Mouse (Mus musculus) gastrocnemius, postnatal 14 days (tissue): ENCODE data around the gene Cers5. TPM values are rescaled to one million over a fixed set of nuclear protein-coding genes. Genes with fewer than 3 reads are reported as not detected.
"Not testable (repeated sequence)": the region's sequence is repeated elsewhere in the genome, so short reads cannot be mapped to it uniquely, and the experiment has no call there.

ENCODE experiments used
- DNase-seq: peaks from one replicate; pipeline ENCODE4 v3.0.0; 2021; ENCODE audit warnings: mixed read lengths
- intact Hi-C: fragments of 180-260 bp; cut with DNase I; formaldehyde crosslinking; loops from one replicate; pipeline ENCODE4 v1.15.1; 2025; ENCODE audit warnings: low total_unique reads
- total RNA-seq, 2 experiments: library from RNA; stranded (reverse); gene quantifications; 2 replicates each; pipeline ENCODE4 v1.2.3; 2021

Gene Cers5
- total RNA-seq, 2 experiments from 2014 or later = 10.4 to 10.6 TPM

DNA sequence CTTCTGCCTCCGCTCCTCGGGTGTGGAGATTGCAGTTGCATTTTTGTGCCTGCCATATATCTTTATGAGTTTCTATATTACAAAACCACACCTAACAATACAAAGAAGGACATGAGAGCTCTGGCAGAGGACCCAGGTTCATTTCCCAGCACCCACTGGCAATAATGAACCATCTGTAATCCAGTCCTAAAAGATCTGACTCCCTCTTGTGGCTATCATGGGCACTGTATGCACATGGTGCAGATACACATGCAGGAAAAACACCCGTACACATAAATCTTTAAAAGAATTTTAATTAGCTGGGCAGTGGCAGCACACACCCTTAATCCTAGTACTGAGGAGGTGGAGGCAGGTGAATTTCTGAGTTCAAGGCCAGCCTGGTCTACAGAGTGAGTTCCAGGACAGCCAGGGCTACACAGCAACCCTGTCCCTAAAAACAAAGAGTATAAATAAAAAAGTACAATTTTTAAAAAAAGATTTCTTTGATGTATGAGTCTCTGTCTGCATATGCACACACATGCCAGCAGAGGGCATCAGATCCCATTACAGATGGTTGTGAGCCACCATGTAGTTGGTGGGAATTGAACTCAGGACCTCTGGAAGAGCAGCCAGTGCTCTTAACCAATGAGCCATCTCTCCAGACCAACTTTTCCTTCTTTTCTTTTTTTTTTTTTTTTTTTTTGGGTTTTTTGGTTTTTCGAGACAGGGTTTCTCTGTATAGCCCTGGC, 43.5 kb downstream of the Cers5 start:
- intact Hi-C loops = loop anchor here (5.0 to 10.0 kb wide), 2 partner anchors 48 to 176 kb away; no protein-coding TSS in a partner anchor
- no peak for DNase-seq

DNA sequence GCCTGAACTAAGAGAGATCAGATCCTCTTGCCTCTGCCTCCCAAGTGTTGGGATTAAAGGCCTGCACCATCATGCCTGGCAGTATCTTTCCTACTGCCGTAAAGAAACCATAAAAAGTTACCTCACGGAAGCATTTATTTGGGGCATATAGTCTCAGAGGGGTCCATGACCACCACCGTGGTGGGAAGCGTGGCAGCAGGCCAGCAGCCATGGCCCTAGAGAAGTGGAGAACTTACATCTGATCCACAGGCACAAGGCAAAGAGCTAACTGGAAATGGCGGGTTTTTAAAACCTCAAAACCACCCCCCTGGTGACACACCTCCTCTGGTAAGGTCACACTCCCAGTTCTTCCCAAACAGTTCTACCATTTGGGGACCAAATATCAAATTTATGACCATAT, 44.5 kb downstream of the Cers5 start:
- DNase-seq = no peak
- intact Hi-C loops = loop anchor here (5.0 to 10.0 kb wide), 2 partner anchors 49 to 177 kb away; no protein-coding TSS in a partner anchor

GRCm38 (mm10) chr15:99727525-99727924, 45.2 kb downstream of the Cers5 start:
- intact Hi-C loops = loop anchor here (5.0 to 10.0 kb wide), 2 partner anchors 50 to 177 kb away; no protein-coding TSS in a partner anchor
- no peak for DNase-seq

DNA sequence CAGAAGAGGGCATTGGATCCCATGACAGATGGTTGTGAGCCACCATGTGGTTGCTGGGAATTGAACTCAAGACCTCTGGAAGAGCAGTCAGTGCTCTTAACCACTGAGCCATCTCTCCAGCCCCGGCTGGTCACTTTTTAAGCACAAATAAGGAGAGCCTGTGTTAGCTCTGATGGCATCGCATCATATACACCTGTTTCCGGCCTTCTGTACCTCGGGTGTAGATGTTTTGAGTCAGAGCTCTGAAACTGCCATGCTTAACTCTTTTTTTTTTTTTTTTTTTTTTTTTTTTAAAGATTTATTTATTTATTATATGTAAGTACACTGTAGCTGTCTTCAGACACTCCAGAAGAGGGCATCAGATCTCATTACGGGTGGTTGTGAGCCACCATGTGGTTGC, 45.6 kb downstream of the Cers5 start:
- intact Hi-C loops = loop anchor here (5.0 to 10.0 kb wide), 2 partner anchors 50 to 178 kb away; no protein-coding TSS in a partner anchor
- DNase-seq = not testable (repeated sequence)

GRCm38 (mm10) chr15:99726549-99726948, 46.1 kb downstream of the Cers5 start:
- DNase-seq = no peak
- intact Hi-C loops = loop anchor here (5.0 to 10.0 kb wide), 2 partner anchors 51 to 178 kb away; no protein-coding TSS in a partner anchor

- intact Hi-C loops = loop anchor here (5.0 to 10.0 kb wide), 2 partner anchors 52 to 179 kb away; no protein-coding TSS in a partner anchor
- peak; percentile 93 for DNase-seq
These were observed 47.1 kb downstream of the Cers5 start, which contains the start of gene Cox14 for GRCm38 (mm10) chr15:99725341-99726155. Cox14 (plus strand) TSS chr15:99725618.

GRCm38 (mm10) chr15:99724292-99725021, 48.2 kb downstream of the Cers5 start:
- peak; percentile 79 for DNase-seq
- intact Hi-C loops = loop anchor here (5.0 to 10.0 kb wide), 2 partner anchors 53 to 180 kb away; no protein-coding TSS in a partner anchor

GRCm38 (mm10) chr15:99723515-99724291, 49.0 kb downstream of the Cers5 start:
- DNase-seq = peak; percentile 82
- intact Hi-C loops = loop anchor here (10.0 kb wide), 1 partner anchor 181 kb away; no protein-coding TSS in a partner anchor

GRCm38 (mm10) chr15:99723120-99723514, 49.6 kb downstream of the Cers5 start:
- no peak for DNase-seq
- intact Hi-C loops = loop anchor here (10.0 kb wide), 1 partner anchor 182 kb away; no protein-coding TSS in a partner anchor

- DNase-seq = no peak
- intact Hi-C loops = loop anchor here (10.0 kb wide), 1 partner anchor 183 kb away; no protein-coding TSS in a partner anchor
These were observed 50.6 kb downstream of the Cers5 start for GRCm38 (mm10) chr15:99721921-99722743.

DNA sequence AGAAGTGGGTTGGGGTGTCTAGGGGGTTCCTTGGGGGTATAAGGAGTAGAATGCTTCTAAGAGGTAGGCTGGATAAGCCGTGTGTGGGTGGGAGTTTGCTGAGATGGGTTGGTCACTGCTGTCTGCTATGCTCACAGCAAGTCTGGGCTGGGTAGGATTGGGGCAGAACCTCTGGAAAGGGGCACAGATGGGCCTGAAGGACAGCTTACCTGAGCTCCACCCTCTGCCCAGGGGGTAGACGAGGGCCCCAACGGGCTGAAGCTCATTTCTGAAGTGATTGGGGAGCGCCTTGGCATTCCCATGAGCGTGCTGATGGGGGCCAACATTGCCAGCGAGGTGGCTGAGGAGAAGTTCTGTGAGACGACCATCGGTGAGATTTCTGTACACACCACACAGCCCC, 52.8 kb downstream of the Cers5 start:
- intact Hi-C loops = loop anchor here (10.0 kb wide), 1 partner anchor 185 kb away; no protein-coding TSS in a partner anchor

DNA sequence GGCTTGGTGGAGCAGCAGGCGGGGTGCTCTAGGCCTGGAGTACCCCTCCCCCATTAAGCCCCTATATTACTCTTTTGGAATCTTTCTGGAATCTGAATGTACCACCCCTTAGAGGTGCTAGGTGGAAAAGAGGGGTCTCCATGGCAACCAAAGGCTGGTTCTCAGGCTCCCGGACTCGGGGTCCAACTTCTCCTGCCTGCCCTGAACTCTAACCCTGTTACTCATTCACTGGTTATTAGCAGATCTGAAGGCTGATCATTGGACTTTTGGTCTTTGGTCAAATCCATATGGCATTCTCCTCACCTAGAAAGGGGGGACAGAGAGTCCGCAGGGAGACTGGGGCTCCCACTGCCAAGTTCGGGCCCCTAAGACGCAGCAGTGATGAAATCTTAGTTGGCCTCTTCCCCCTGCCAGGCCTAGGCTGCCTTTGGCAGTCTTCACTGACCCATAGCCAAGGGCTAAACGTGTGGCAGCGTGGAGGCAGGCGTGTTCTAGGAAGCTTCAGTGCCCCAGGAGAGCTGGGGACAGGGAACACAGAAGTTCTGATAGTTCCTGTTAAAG, 54.1 kb downstream of the Cers5 start:
- intact Hi-C loops = no loop called here
- DNase-seq = peak; percentile 59

More for the DNA sequence above, 52.8 kb downstream of the Cers5 start:
- no peak for DNase-seq

GRCm38 (mm10) chr15:99717386-99718334, 55.0 kb downstream of the Cers5 start, which contains the start of gene Gpd1:
Gpd1 (plus strand) TSS chr15:99717515.
- intact Hi-C loops = no loop called here
- DNase-seq = peak; percentile 80

DNA sequence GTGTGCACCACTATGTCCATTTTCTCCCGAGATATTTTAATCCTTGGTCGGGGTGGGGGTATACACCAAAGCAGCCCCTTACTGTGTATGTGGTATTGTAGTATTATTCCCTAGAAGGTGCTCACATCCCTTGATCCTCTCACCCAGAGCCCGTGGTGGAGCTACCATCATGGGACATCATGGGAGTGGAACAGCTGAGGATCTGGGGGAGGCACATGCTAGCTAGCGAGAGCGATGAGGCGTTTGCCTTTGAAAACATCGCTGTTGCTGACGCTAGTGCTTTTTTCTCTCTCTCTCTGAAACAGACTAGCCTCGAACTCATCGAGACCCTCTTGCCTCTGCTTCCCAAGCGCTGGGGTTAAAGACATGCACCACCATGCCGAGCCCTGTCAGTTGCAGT, 55.9 kb downstream of the Cers5 start:
- intact Hi-C loops = no loop called here

DNA sequence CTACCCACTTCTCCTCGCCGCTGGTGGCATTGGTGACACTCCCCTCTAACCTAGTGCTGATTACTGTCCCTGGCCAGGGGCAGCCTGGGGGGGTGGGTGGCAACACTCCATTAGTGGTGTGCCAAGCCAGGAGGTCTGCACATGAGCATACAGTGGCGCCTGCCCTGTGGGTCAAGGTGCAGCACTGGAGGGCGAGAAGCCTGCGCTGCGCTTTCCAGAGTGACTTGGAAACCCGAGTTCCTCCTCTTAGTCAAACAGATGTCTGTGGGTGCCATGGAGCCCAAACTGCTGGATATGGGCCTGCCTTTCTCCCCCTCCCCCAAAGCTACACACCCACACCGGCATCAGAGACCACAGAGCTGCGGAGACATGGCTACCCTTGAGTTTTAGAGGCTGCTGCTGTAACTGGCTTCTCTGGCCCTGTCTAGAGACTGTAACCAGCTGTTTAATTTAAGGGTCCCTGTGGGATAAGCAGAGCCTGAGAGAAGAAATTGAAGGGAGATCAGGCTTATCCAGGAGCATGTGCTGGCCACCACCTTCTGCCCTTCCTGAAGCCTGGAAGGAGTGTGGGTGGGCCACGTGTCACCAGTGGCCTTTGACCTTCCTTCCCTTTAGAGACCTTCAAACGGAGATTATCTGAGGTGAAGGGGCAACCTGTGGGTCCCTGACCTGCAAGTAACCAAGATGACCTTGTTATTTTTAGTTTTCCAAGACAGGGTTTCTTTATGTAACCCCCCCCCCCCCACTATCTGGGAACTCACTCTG, 56.5 kb downstream of the Cers5 start:
- intact Hi-C loops = no loop called here
- DNase-seq = no peak

More for the DNA sequence above, 55.9 kb downstream of the Cers5 start:
- DNase-seq = no peak
